Mouse (Mus musculus): ENCODE measurements around the gene Gm16867.
"Not testable (repeated sequence)": the region's sequence is repeated elsewhere in the genome, so short reads cannot be mapped to it uniquely, and the experiment has no call there.

The Gm16867 gene

GRCm38 (mm10) chr14:69467612-69468366 lies 35.4 kb downstream of the Gm16867 start:
- DNase-seq (ENCODE audit: low spot score): not testable (repeated sequence)

- DNase-seq (ENCODE audit: low spot score): not testable (repeated sequence)
Observed at GRCm38 (mm10) chr14:69464465-69464864, 38.7 kb downstream of the Gm16867 start.

GRCm38 (mm10) chr14:69457691-69458090 lies 45.5 kb downstream of the Gm16867 start:
- not testable (repeated sequence) for DNase-seq (ENCODE audit: low spot score)

- not testable (repeated sequence) for DNase-seq (ENCODE audit: low spot score)
Observed at GRCm38 (mm10) chr14:69454640-69455039, 48.5 kb downstream of the Gm16867 start.

GRCm38 (mm10) chr14:69448845-69449244 lies 54.3 kb downstream of the Gm16867 start:
- not testable (repeated sequence) for DNase-seq (ENCODE audit: low spot score)

GRCm38 (mm10) chr14:69447006-69447405 lies 56.2 kb downstream of the Gm16867 start:
- not testable (repeated sequence) for DNase-seq (ENCODE audit: low spot score)

GRCm38 (mm10) chr14:69443092-69443692 lies 60.0 kb downstream of the Gm16867 start:
- not testable (repeated sequence) for DNase-seq (ENCODE audit: low spot score)

- not testable (repeated sequence) for DNase-seq (ENCODE audit: low spot score)
Observed at GRCm38 (mm10) chr14:69440955-69441354, 62.2 kb downstream of the Gm16867 start.

- DNase-seq (ENCODE audit: low spot score): not testable (repeated sequence)
Observed at GRCm38 (mm10) chr14:69438678-69439214, 64.4 kb downstream of the Gm16867 start.

GRCm38 (mm10) chr14:69421003-69421402 lies 82.2 kb downstream of the Gm16867 start:
- not testable (repeated sequence) for DNase-seq (ENCODE audit: low spot score)

- not testable (repeated sequence) for DNase-seq (ENCODE audit: low spot score)
Observed at GRCm38 (mm10) chr14:69417545-69417944, 85.6 kb downstream of the Gm16867 start.
